9 mouse cellular contexts compared by ENCODE assay signal in genomic region chr2:170252255-170253034, GRCm38 (mm10).
A peak's percentile ranks its signal among the peaks of the same experiment; 100 is the strongest.
DNase-seq lines count a peak whose midpoint lies in the region; ATAC-seq and TF ChIP-seq lines count a peak whose summit lies in the region.
"Had no signal": no experiment of that assay in that cellular context is flagged by ENCODE, and none has a peak within 500 bp of the region (broad histone marks: within the 10 kb centered on the region; RNA-seq: fewer than 3 reads in every experiment).

No protein-coding gene starts in this region.

- peak; percentile 47 for DNase-seq in adrenal gland, postnatal 14 days
- DNase-seq in adrenal gland, postnatal 25 days, result no peak
- peak; percentile 14 for DNase-seq in right cerebral cortex, adult 18-20 months
- DNase-seq in right cerebral cortex, postnatal 25 days, result no peak
- peak; percentile 55 for DNase-seq in liver
- DNase-seq in natural killer cell, adult 2 months (ENCODE audit: low spot score in 2 of 2), result peak; percentile 30 to 83
- no peak for DNase-seq in urinary bladder, postnatal 14 days (ENCODE audit: low spot score)
- no peak for DNase-seq in stomach, postnatal 0 days (ENCODE audit: low spot score)

- no peak for ATAC-seq in stomach, postnatal 0 days (ENCODE audit: low FRiP score, low TSS enrichment)

- no peak for TF ChIP-seq EP300 in stomach, postnatal 0 days (optimal IDR thresholded peaks at IDR 0.05)

- 70% methylated on average over 14 of the region's 14 CpGs for WGBS in stomach, postnatal 0 days

- no peak overlapping the region for H3K27ac ChIP-seq in stomach, postnatal 0 days (replicated peaks)

- H3K4me1 ChIP-seq in stomach, postnatal 0 days (replicated peaks; ENCODE audit: control insufficient read depth, insufficient read depth), result no peaks in the 10 kb centered on the region

- H3K27me3 ChIP-seq in stomach, postnatal 0 days (ENCODE audit: control insufficient read depth, insufficient read depth, low read length), result no peaks in the 10 kb centered on the region

- no peak overlapping the region for H3K4me3 ChIP-seq in stomach, postnatal 0 days (ENCODE audit: low read depth, low read length)
- H3K4me3 ChIP-seq: myocyte had no signal

- TF ChIP-seq CTCF in stomach, postnatal 0 days (IDR thresholded peaks at IDR 0.05; ENCODE audit: low read depth), result no peak

- no peaks in the 10 kb centered on the region for H3K9me3 ChIP-seq in stomach, postnatal 0 days (ENCODE audit: control insufficient read depth, low read length)

- no peak overlapping the region for H3K9ac ChIP-seq in stomach, postnatal 0 days (ENCODE audit: low read length)

- no peak overlapping the region for H3K4me2 ChIP-seq in stomach, postnatal 0 days (replicated peaks; ENCODE audit: low read depth)

- no peaks in the 10 kb centered on the region for H3K36me3 ChIP-seq in stomach, postnatal 0 days (ENCODE audit: control insufficient read depth, insufficient read depth, low read length)

Comparison
In these comparisons a context has a peak if more than half of its experiments do, and no peak if none do; other contexts are left out.
1. DNase-seq: peak in adrenal gland, postnatal 14 days (single experiment), right cerebral cortex, adult 18-20 months (single experiment), liver (single experiment) and natural killer cell, adult 2 months (2 of 2); none in adrenal gland, postnatal 25 days (single experiment), right cerebral cortex, postnatal 25 days (single experiment), urinary bladder, postnatal 14 days (single experiment) and stomach, postnatal 0 days (single experiment).